Mouse (Mus musculus): ENCODE results near the gene Bloc1s2. TPM values are rescaled to one million over a fixed set of nuclear protein-coding genes. Genes with fewer than 3 reads are reported as not detected.
"Not testable (repeated sequence)": the region's sequence is repeated elsewhere in the genome, so short reads cannot be mapped to it uniquely, and the experiment has no call there.

Bloc1s2 gene
- total and polyA plus RNA-seq, 3 experiments = 51.8 to 302 (median 102) TPM

DNA sequence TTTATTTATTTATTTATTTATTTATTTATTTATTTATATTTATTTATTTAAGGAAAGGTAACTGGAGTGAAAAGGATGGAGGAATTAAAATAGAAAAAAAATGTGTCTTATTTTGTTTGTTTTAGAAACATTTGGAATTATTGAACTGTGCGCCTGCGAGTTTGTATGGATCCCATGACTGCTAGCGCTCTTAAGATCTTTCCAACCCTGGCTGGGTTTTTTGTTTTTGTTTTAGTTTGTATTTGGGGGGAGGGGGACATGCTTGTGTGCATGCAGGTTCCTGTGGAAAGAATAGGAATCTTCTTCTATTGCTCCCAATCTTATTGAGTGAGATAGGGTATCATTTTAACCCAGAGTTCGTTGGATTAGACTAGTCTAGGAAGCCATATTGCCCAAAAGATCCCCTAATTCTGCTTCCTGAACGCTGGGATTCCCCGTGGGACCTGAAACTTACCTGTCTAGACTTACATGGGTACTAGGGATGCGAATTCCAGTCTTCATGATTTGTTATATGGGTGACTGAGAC is 10.2 kb downstream of the Bloc1s2 start:
- Histone ChIP-seq H3K27me3 (ENCODE audit: insufficient read depth, low read length) (no peaks in the 10 kb centered on the region), H3K36me3 (replicated peaks) (peaks cover 60% of the 10 kb centered on the region), H3K4me3 (ENCODE audit: low read depth, low read length) (no peak overlapping the region; the same call in 1 of the 2 replicates), H3K4me1 (ENCODE audit: insufficient read depth, low read depth, low read length) (peaks cover 26% of the 10 kb centered on the region), H3K9me3 (replicated peaks) (no peaks in the 10 kb centered on the region)
- TF ChIP-seq GATA2 (IDR thresholded peaks at IDR 0.05; ENCODE audit: borderline replicate concordance, low read depth, low read length) (no peak), GATA1 (IDR thresholded peaks at IDR 0.05; ENCODE audit: borderline replicate concordance, low read length) (no peak), TAL1 (conservative IDR thresholded peaks at IDR 0.05; ENCODE audit: low read depth, low read length) (no peak), CTCF (IDR thresholded peaks at IDR 0.05; ENCODE audit: low read depth, low read length) (no peak)
- ATAC-seq (ENCODE audit: extremely low read depth, insufficient number of reproducible peaks, low FRiP score, poor library complexity, severe bottlenecking) (no peak), DNase-seq (ENCODE audit: low spot score) (no peak)

GRCm38 (mm10) chr19:44135072-44135959 is 10.9 kb downstream of the Bloc1s2 start, which contains the start of gene Cwf19l1:
Cwf19l1 (minus strand) TSS chr19:44135876.
- H3K9me3 ChIP-seq (replicated peaks) = no peaks in the 10 kb centered on the region
- peaks cover 63% of the 10 kb centered on the region for H3K36me3 ChIP-seq (replicated peaks)
- DNase-seq (ENCODE audit: low spot score) = peak; percentile 60
- ATAC-seq (ENCODE audit: extremely low read depth, insufficient number of reproducible peaks, low FRiP score, poor library complexity, severe bottlenecking) = peak; percentile 40; the same call in 1 of the 2 replicates
- peaks cover 26% of the 10 kb centered on the region for H3K4me1 ChIP-seq (ENCODE audit: insufficient read depth, low read depth, low read length)
- TF ChIP-seq TAL1 (conservative IDR thresholded peaks at IDR 0.05; ENCODE audit: low read depth, low read length) = no peak
- TF ChIP-seq CTCF (IDR thresholded peaks at IDR 0.05; ENCODE audit: low read depth, low read length) = no peak
- no peak for TF ChIP-seq GATA2 (IDR thresholded peaks at IDR 0.05; ENCODE audit: borderline replicate concordance, low read depth, low read length)
- no peak for TF ChIP-seq GATA1 (IDR thresholded peaks at IDR 0.05; ENCODE audit: borderline replicate concordance, low read length)
- TF ChIP-seq POLR2AphosphoS5 (IDR thresholded peaks at IDR 0.05; ENCODE audit: insufficient replicate concordance, low read depth, low read length) = no peak
- H3K4me3 ChIP-seq (ENCODE audit: low read depth, low read length) = peak within 1 kb of the TSS; percentile 71
- no peaks in the 10 kb centered on the region for H3K27me3 ChIP-seq (ENCODE audit: insufficient read depth, low read length)

DNA sequence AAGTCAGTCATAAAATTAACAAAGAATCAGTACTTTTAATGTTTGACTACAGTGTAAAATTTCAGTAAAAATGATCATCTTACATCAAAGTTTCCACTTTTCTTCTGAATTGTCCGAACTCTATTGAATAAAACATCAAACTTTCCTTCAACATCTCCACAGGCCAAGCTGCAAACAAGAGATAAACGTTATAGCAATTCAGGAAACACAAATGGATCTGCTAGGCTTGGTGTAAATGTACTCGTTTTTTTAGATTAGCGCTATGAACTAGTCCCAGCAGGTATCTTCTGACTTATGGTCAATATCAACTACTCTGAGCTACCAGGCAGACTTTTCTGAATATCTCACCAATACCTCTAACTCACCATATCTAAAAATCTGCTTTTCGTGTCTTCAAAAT is 13.3 kb downstream of the Bloc1s2 start:
- Histone ChIP-seq H3K4me3 (ENCODE audit: low read depth, low read length) (no peak overlapping the region), H3K4me1 (ENCODE audit: insufficient read depth, low read depth, low read length) (peaks cover 25% of the 10 kb centered on the region), H3K36me3 (replicated peaks) (peaks cover 65% of the 10 kb centered on the region), H3K9me3 (replicated peaks) (no peaks in the 10 kb centered on the region), H3K27me3 (ENCODE audit: insufficient read depth, low read length) (no peaks in the 10 kb centered on the region)
- DNase-seq (ENCODE audit: low spot score) (no peak), ATAC-seq (ENCODE audit: extremely low read depth, insufficient number of reproducible peaks, low FRiP score, poor library complexity, severe bottlenecking) (no peak)
- TF ChIP-seq TAL1 (conservative IDR thresholded peaks at IDR 0.05; ENCODE audit: low read depth, low read length) = 0 out of 2 replicates have a peak, but pooled peaks have one; percentile 10
- no peak for TF ChIP-seq POLR2AphosphoS5 (IDR thresholded peaks at IDR 0.05; ENCODE audit: insufficient replicate concordance, low read depth, low read length)

DNA sequence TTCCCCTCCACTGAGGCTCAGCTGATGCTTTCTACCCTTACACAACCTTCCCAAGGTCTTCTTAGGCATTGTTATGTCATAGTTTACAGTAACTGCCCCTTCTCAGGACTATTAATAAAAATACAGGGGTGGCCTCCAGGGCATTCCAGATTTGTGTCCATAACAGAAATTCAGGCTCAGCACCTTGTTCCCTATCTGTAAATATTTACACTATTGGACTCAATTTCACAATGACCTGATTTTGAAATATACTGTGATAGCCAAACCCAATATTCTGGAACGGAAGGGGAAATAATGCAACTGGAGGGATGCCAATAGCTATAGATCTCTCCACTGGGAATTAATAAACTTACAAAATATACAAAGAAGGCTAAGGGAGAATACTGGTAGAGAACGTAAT is 17.7 kb downstream of the Bloc1s2 start:
- peaks cover 15% of the 10 kb centered on the region for H3K4me1 ChIP-seq (ENCODE audit: insufficient read depth, low read depth, low read length)
- H3K27me3 ChIP-seq (ENCODE audit: insufficient read depth, low read length) = no peaks in the 10 kb centered on the region
- no peak overlapping the region for H3K4me3 ChIP-seq (ENCODE audit: low read depth, low read length)
- peaks cover 94% of the 10 kb centered on the region for H3K36me3 ChIP-seq (replicated peaks)
- ATAC-seq (ENCODE audit: extremely low read depth, insufficient number of reproducible peaks, low FRiP score, poor library complexity, severe bottlenecking) = no peak
- H3K9me3 ChIP-seq (replicated peaks) = no peaks in the 10 kb centered on the region
- no peak for DNase-seq (ENCODE audit: low spot score)
- TF ChIP-seq GATA2 (IDR thresholded peaks at IDR 0.05; ENCODE audit: borderline replicate concordance, low read depth, low read length) (no peak), POLR2AphosphoS5 (IDR thresholded peaks at IDR 0.05; ENCODE audit: insufficient replicate concordance, low read depth, low read length) (no peak), GATA1 (IDR thresholded peaks at IDR 0.05; ENCODE audit: borderline replicate concordance, low read length) (no peak), TAL1 (conservative IDR thresholded peaks at IDR 0.05; ENCODE audit: low read depth, low read length) (no peak), CTCF (IDR thresholded peaks at IDR 0.05; ENCODE audit: low read depth, low read length) (no peak)

GRCm38 (mm10) chr19:44127729-44128497 is 18.3 kb downstream of the Bloc1s2 start:
- no peaks in the 10 kb centered on the region for H3K9me3 ChIP-seq (replicated peaks)
- no peaks in the 10 kb centered on the region for H3K27me3 ChIP-seq (ENCODE audit: insufficient read depth, low read length)
- no peak for ATAC-seq (ENCODE audit: extremely low read depth, insufficient number of reproducible peaks, low FRiP score, poor library complexity, severe bottlenecking)
- no peak overlapping the region for H3K4me3 ChIP-seq (ENCODE audit: low read depth, low read length)
- peaks cover 94% of the 10 kb centered on the region for H3K36me3 ChIP-seq (replicated peaks)
- no peak for DNase-seq (ENCODE audit: low spot score)
- TF ChIP-seq CTCF (IDR thresholded peaks at IDR 0.05; ENCODE audit: low read depth, low read length) (no peak), GATA2 (IDR thresholded peaks at IDR 0.05; ENCODE audit: borderline replicate concordance, low read depth, low read length) (no peak), POLR2AphosphoS5 (IDR thresholded peaks at IDR 0.05; ENCODE audit: insufficient replicate concordance, low read depth, low read length) (no peak), TAL1 (conservative IDR thresholded peaks at IDR 0.05; ENCODE audit: low read depth, low read length) (no peak), GATA1 (IDR thresholded peaks at IDR 0.05; ENCODE audit: borderline replicate concordance, low read length) (no peak)
- peaks cover 9% of the 10 kb centered on the region; the same call in 1 of the 2 replicates for H3K4me1 ChIP-seq (ENCODE audit: insufficient read depth, low read depth, low read length)

GRCm38 (mm10) chr19:44121137-44121536 is 25.1 kb downstream of the Bloc1s2 start:
- DNase-seq (ENCODE audit: low spot score) (no peak), ATAC-seq (ENCODE audit: extremely low read depth, insufficient number of reproducible peaks, low FRiP score, poor library complexity, severe bottlenecking) (no peak)
- Histone ChIP-seq H3K4me1 (ENCODE audit: insufficient read depth, low read depth, low read length) (no peaks in the 10 kb centered on the region), H3K9me3 (replicated peaks) (no peaks in the 10 kb centered on the region), H3K4me3 (ENCODE audit: low read depth, low read length) (no peak overlapping the region), H3K27me3 (ENCODE audit: insufficient read depth, low read length) (no peaks in the 10 kb centered on the region), H3K36me3 (replicated peaks) (peaks cover 94% of the 10 kb centered on the region)
- TF ChIP-seq GATA2 (IDR thresholded peaks at IDR 0.05; ENCODE audit: borderline replicate concordance, low read depth, low read length) (no peak), GATA1 (IDR thresholded peaks at IDR 0.05; ENCODE audit: borderline replicate concordance, low read length) (no peak), POLR2AphosphoS5 (IDR thresholded peaks at IDR 0.05; ENCODE audit: insufficient replicate concordance, low read depth, low read length) (no peak), CTCF (IDR thresholded peaks at IDR 0.05; ENCODE audit: low read depth, low read length) (no peak), TAL1 (conservative IDR thresholded peaks at IDR 0.05; ENCODE audit: low read depth, low read length) (no peak)

- not testable (repeated sequence) for ATAC-seq (ENCODE audit: extremely low read depth, insufficient number of reproducible peaks, low FRiP score, poor library complexity, severe bottlenecking); H3K4me1 ChIP-seq (ENCODE audit: insufficient read depth, low read depth, low read length); H3K27me3 ChIP-seq (ENCODE audit: insufficient read depth, low read length); DNase-seq (ENCODE audit: low spot score); H3K9me3 ChIP-seq (replicated peaks); H3K4me3 ChIP-seq (ENCODE audit: low read depth, low read length)
- peaks cover 94% of the 10 kb centered on the region for H3K36me3 ChIP-seq (replicated peaks)
These were observed 25.6 kb downstream of the Bloc1s2 start for GRCm38 (mm10) chr19:44120686-44121085.

Data from G1E (cell line).